Mouse (Mus musculus) heart, adult 2 months (tissue): ENCODE data around the gene Tom1. TPM values are rescaled to one million over a fixed set of nuclear protein-coding genes. Genes with fewer than 3 reads are reported as not detected.

Experiments used
- DNase-seq, 2 experiments: peaks; one replicate each; pipeline ENCODE4 v3.0.0; 2021
- H3K27ac ChIP-seq: fragments of 200-600 bp; 2 replicates; pipeline ENCODE4 v1.8.1; 2022
- H3K27me3 ChIP-seq: fragments of 200-500 bp; 2 replicates; pipeline ENCODE4 v1.6.1; 2012; ENCODE audit warnings: mild to moderate bottlenecking, low read length, inconsistent platforms, mixed read lengths; ENCODE audit not compliant: control insufficient read depth, insufficient read depth
- H3K36me3 ChIP-seq: fragments of 200-500 bp; 2 replicates; pipeline ENCODE4 v1.6.1; 2012; ENCODE audit warnings: low read length, inconsistent platforms; ENCODE audit not compliant: control insufficient read depth, insufficient read depth
- H3K4me1 ChIP-seq: fragments of 200-500 bp; 2 replicates; pipeline ENCODE4 v1.6.1; 2011; ENCODE audit warnings: low read length; ENCODE audit not compliant: control insufficient read depth, insufficient read depth
- H3K4me3 ChIP-seq: fragments of 200-600 bp; 2 replicates; pipeline ENCODE4 v1.8.1; 2022
- H3K79me2 ChIP-seq: fragments of 200-500 bp; replicated peaks from 2 replicates; pipeline ENCODE4 v1.6.1; 2012; ENCODE audit warnings: mild to moderate bottlenecking, inconsistent platforms, low read length, moderate library complexity, mixed read lengths; ENCODE audit not compliant: control insufficient read depth, insufficient read depth
- H3K9ac ChIP-seq: fragments of 200-500 bp; 2 replicates; pipeline ENCODE4 v1.6.1; 2012; ENCODE audit warnings: low read depth, mild to moderate bottlenecking, control low read depth, inconsistent platforms, low read length, mixed read lengths
- CTCF ChIP-seq: fragments of 200-600 bp; IDR thresholded peaks from 2 replicates; pipeline ENCODE4 v1.8.1; 2022; ENCODE audit warnings: antibody characterized with exemption, mild to moderate bottlenecking, moderate library complexity
- EP300 ChIP-seq: fragments of 200-500 bp; IDR thresholded peaks from 2 replicates; pipeline ENCODE4 v1.6.1; 2011; ENCODE audit warnings: low read depth, low read length, control low read depth; ENCODE audit not compliant: insufficient read depth
- POLR2A ChIP-seq: fragments of 200-500 bp; IDR thresholded peaks from 2 replicates; pipeline ENCODE4 v1.6.1; 2011; ENCODE audit warnings: mild to moderate bottlenecking, low read depth, low read length, control low read depth; ENCODE audit not compliant: insufficient read depth
- WGBS: fragments of 180-500 bp; shearing (Covaris S2); methylation state at CpG from one replicate; pipeline ENCODE4 v1.1.7; 2018; 5-methylcytosine and 5-hydroxymethylcytosine counted together
- intact Hi-C: fragments of 180-260 bp; cut with DNase I; formaldehyde crosslinking; loops from one replicate; pipeline ENCODE4 v1.15.1; 2025
- polyA plus RNA-seq: library from polyadenylated mRNA; depleted of rRNA; stranded (reverse); fragments of >200 nt; gene quantifications from 2 replicates; pipeline ENCODE4 v1.2.3, GENCODE M21; 2012
- total RNA-seq, 2 experiments: library from RNA; stranded (reverse); gene quantifications; 2 replicates each; pipeline ENCODE4 v1.2.3; 2021

Tom1 gene
- total and polyA plus RNA-seq, 3 experiments = 67.6 to 146 (median 74.3) TPM

- WGBS = 43% methylated on average over 2 of the region's 2 CpGs
- DNase-seq = peak in 1 of 2 experiments; percentile 42
- H3K79me2 ChIP-seq = no peaks in the 10 kb centered on the region
- H3K4me1 ChIP-seq = peaks cover 21% of the 10 kb centered on the region
- H3K27ac ChIP-seq = peak overlapping the region; percentile 80
- no peak overlapping the region for H3K4me3 ChIP-seq
- H3K9ac ChIP-seq = no peak overlapping the region
- intact Hi-C loops = no loop called here
- TF ChIP-seq CTCF = no peak
- TF ChIP-seq POLR2A = peak; percentile 33; the same call in 1 of the 2 replicates
- no peaks in the 10 kb centered on the region for H3K36me3 ChIP-seq
- H3K27me3 ChIP-seq = no peaks in the 10 kb centered on the region
Measured at GRCm38 (mm10) chr8:75086002-75086401, 52.5 kb downstream of the Tom1 start.

- H3K36me3 ChIP-seq = no peaks in the 10 kb centered on the region
- no peaks in the 10 kb centered on the region for H3K79me2 ChIP-seq
- H3K4me1 ChIP-seq = peaks cover 21% of the 10 kb centered on the region
- intact Hi-C loops = no loop called here
- H3K9ac ChIP-seq = no peak overlapping the region
- H3K27ac ChIP-seq = no peak overlapping the region
- H3K4me3 ChIP-seq = no peak overlapping the region
- TF ChIP-seq CTCF (no peak), POLR2A (no peak), EP300 (no peak)
- no peak for DNase-seq
- H3K27me3 ChIP-seq = no peaks in the 10 kb centered on the region
Measured at GRCm38 (mm10) chr8:75087127-75087526, 53.6 kb downstream of the Tom1 start.

GRCm38 (mm10) chr8:75088989-75089881 lies 55.7 kb downstream of the Tom1 start:
- Histone ChIP-seq H3K27me3 (no peaks in the 10 kb centered on the region), H3K9ac (peak overlapping the region; percentile 8; the same call in 1 of the 2 replicates), H3K4me1 (peaks cover 22% of the 10 kb centered on the region), H3K4me3 (peak overlapping the region; percentile 22; the same call in 1 of the 2 replicates), H3K36me3 (no peaks in the 10 kb centered on the region), H3K27ac (peak overlapping the region; percentile 79), H3K79me2 (no peaks in the 10 kb centered on the region)
- peak; percentile 64 to 83 for DNase-seq
- WGBS = 3% methylated on average over 6 of the region's 6 CpGs
- intact Hi-C loops = no loop called here
- TF ChIP-seq CTCF (0 out of 2 replicates have a peak, but pooled peaks have one; percentile 2), POLR2A (no peak; the same call in 1 of the 2 replicates), EP300 (peak; percentile 84; the same call in 1 of the 2 replicates)

- no peak for DNase-seq
- WGBS = 68% methylated on average over 4 of the region's 4 CpGs
Measured at GRCm38 (mm10) chr8:75090781-75091365, 57.4 kb downstream of the Tom1 start.

GRCm38 (mm10) chr8:75093399-75094156 lies 60.1 kb downstream of the Tom1 start, which contains the start of gene Hmox1:
Gene Hmox1, plus strand, starts transcription at chr8:75093621.
- Histone ChIP-seq H3K9ac (peak within 1 kb of the TSS; percentile 66), H3K36me3 (no peaks in the 10 kb centered on the region), H3K27me3 (no peaks in the 10 kb centered on the region), H3K79me2 (no peaks in the 10 kb centered on the region), H3K27ac (peak within 1 kb of the TSS; percentile 72), H3K4me3 (peak within 1 kb of the TSS; percentile 85), H3K4me1 (peaks cover 14% of the 10 kb centered on the region)
- TF ChIP-seq EP300 (0 out of 2 replicates have a peak, but pooled peaks have one; percentile 36), POLR2A (peak; percentile 88), CTCF (peak; percentile 33; the same call in 1 of the 2 replicates)
- intact Hi-C loops = no loop called here
- DNase-seq = peak; percentile 94 to 96
- 2% methylated on average over 36 of the region's 36 CpGs for WGBS

More at GRCm38 (mm10) chr8:75090781-75091365, 57.4 kb downstream of the Tom1 start:
- intact Hi-C loops = no loop called here
- no peaks in the 10 kb centered on the region for H3K27me3 ChIP-seq
- H3K79me2 ChIP-seq = no peaks in the 10 kb centered on the region
- H3K27ac ChIP-seq = no peak overlapping the region
- no peak overlapping the region for H3K4me3 ChIP-seq
- no peaks in the 10 kb centered on the region for H3K36me3 ChIP-seq
- H3K4me1 ChIP-seq = peaks cover 17% of the 10 kb centered on the region
- H3K9ac ChIP-seq = no peak overlapping the region
- TF ChIP-seq EP300 = no peak
- no peak for TF ChIP-seq CTCF
- TF ChIP-seq POLR2A = no peak
